Mouse (Mus musculus) lung, embryonic 14.5 days (tissue): Measurements from ENCODE around the gene Zfp59. TPM values are rescaled to one million over a fixed set of nuclear protein-coding genes. Genes with fewer than 3 reads are reported as not detected.
"Not testable (repeated sequence)": the region's sequence is repeated elsewhere in the genome, so short reads cannot be mapped to it uniquely, and the experiment has no call there.

Experiments
- ATAC-seq: fragments of 200-750 bp; cut with Nextera tagmentation; 2 replicates; pipeline ENCODE4 v1.8.0; 2017; ENCODE audit warnings: mild to moderate bottlenecking, moderate TSS enrichment, moderate library complexity; ENCODE audit not compliant: insufficient read depth
- DNase-seq: peaks from one replicate; pipeline ENCODE4 v3.0.0-alpha.2; 2015
- H3K27ac ChIP-seq: fragments of 300-500 bp; sonication (generic); 2 replicates; pipeline ENCODE4 v1.5.1; 2014; ENCODE audit warnings: low read depth, mild to moderate bottlenecking, moderate library complexity
- H3K27me3 ChIP-seq: fragments of 300-500 bp; sonication (generic); 2 replicates; pipeline ENCODE4 v1.6.1; 2014; ENCODE audit warnings: low read length, control low read depth; ENCODE audit not compliant: insufficient read depth
- H3K36me3 ChIP-seq: fragments of 300-500 bp; sonication (generic); 2 replicates; pipeline ENCODE4 v1.6.1; 2014; ENCODE audit warnings: control low read depth; ENCODE audit not compliant: insufficient read depth
- H3K4me1 ChIP-seq: fragments of 300-500 bp; sonication (generic); 2 replicates; pipeline ENCODE4 v1.6.1; 2014; ENCODE audit warnings: antibody characterized with exemption, control low read depth; ENCODE audit not compliant: insufficient read depth
- H3K4me2 ChIP-seq: fragments of 300-500 bp; sonication (generic); 2 replicates; pipeline ENCODE4 v1.6.1; 2014; ENCODE audit warnings: mild to moderate bottlenecking
- H3K4me3 ChIP-seq: fragments of 300-500 bp; sonication (generic); 2 replicates; pipeline ENCODE4 v1.5.1; 2014; ENCODE audit warnings: low read depth, low read length
- H3K9ac ChIP-seq: fragments of 300-500 bp; sonication (generic); 2 replicates; pipeline ENCODE4 v1.6.1; 2014
- H3K9me3 ChIP-seq: fragments of 300-500 bp; sonication (generic); 2 replicates; pipeline ENCODE4 v1.6.1; 2016; ENCODE audit warnings: low read depth, low read length, control low read depth
- CTCF ChIP-seq: IDR thresholded peaks from 2 replicates; pipeline ENCODE4 v1.5.1; 2016; ENCODE audit warnings: antibody characterized with exemption, low read depth
- WGBS: fragments of 180-500 bp; shearing (Covaris S2); extraction: QIAGEN DNeasy Blood & Tissue Kit; methylation state at CpG from one replicate; pipeline ENCODE4 v1.1.7; 2014; 5-methylcytosine and 5-hydroxymethylcytosine counted together
- polyA plus RNA-seq: library from polyadenylated mRNA; unstranded; fragments of >200 nt; fragmentation: Nextera tagmentation; extraction: Ambion mirVana; gene quantifications from 2 replicates; pipeline ENCODE4 v1.2.1, GENCODE M21; 2014

Zfp59 gene
- polyA plus RNA-seq, 1 experiment from 2014 or later: 10.2 TPM

DNA sequence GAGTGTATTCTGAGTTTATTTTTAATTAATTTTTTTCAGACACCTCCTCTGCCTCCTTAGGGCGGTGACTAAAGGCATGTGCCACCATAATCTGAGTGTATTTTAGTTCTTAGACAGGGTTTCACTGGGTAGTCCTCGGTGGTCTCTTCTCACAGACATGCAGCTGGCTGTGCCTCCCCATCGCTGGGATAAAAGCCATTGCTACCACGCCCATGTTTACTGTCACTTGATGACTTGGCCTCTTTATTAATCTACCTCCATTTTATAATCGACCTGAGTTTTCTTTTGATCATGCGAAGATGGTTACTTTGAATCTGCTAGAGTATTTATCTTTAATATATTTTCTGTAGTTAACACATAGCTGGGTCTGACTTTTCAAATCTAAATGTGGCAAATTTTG is 511 bp upstream of the Zfp59 start:
- Histone ChIP-seq H3K9me3 (no peaks in the 10 kb centered on the region), H3K27me3 (no peaks in the 10 kb centered on the region), H3K4me1 (no peaks in the 10 kb centered on the region), H3K4me2 (peak overlapping the region; percentile 69), H3K4me3 (peak overlapping the region; percentile 44), H3K9ac (peak overlapping the region; percentile 53), H3K36me3 (no peaks in the 10 kb centered on the region), H3K27ac (peak overlapping the region; percentile 51; the same call in 1 of the 2 replicates)
- ATAC-seq: no peak
- peak; percentile 41 for DNase-seq
- no peak for TF ChIP-seq CTCF
- whole genome bisulfite sequencing: 23% methylated on average over 6 of the region's 6 CpGs

DNA sequence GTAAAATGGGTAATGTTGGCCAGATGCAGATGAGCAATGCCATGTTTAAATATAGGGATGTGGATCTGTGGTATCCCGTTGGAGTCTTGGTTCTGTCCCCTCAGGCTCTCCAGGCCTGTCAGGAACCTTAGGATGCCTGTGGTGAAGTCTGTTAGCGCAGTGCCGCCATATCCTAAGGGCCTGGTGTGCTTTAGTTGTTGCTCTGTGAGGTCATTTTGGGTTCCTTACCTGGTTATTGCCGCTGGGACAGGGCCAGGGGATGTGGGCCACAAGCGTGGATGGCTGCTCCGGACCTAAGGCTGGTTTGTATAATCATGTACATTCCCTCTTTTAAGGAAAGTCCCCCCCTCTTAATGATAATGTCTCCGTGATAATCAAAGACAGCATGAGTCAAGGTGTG is 1.2 kb downstream of the Zfp59 start:
- H3K4me2 ChIP-seq: peak overlapping the region; percentile 69
- 90% methylated on average over 7 of the region's 7 CpGs for WGBS

DNA sequence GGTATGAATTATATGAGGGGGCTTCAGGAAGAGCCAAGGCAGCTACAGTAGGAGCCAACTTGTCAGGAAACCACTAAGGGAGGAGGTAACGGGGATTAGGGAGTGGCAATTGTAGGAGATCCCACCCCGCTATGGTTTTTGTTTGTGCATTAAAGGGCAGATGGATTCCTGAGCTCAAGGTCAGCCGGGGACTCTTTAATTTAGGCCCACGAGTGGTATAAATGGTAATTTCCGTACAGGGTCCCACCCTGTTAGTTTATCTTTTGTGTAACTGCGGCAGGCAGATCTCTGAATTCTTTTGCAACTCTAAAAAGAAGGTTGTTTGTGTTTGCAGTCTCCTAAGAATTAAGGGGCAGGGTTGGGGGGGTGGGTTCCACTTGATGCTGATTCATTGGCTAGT is 1.7 kb downstream of the Zfp59 start:
- WGBS: 82% methylated on average over 6 of the region's 6 CpGs
- Histone ChIP-seq H3K27me3 (no peaks in the 10 kb centered on the region), H3K9me3 (no peaks in the 10 kb centered on the region), H3K4me1 (no peaks in the 10 kb centered on the region), H3K4me3 (no peak overlapping the region), H3K9ac (no peak overlapping the region), H3K27ac (no peak overlapping the region), H3K4me2 (no peak overlapping the region), H3K36me3 (peaks cover 7% of the 10 kb centered on the region)
- DNase-seq (no peak), ATAC-seq (no peak)
- TF ChIP-seq CTCF: no peak

More for the DNA sequence above, 1.2 kb downstream of the Zfp59 start:
- DNase-seq (no peak), ATAC-seq (no peak)
- no peak overlapping the region for H3K27ac ChIP-seq
- TF ChIP-seq CTCF: no peak
- no peak overlapping the region for H3K4me3 ChIP-seq
- no peaks in the 10 kb centered on the region for H3K27me3 ChIP-seq
- H3K9ac ChIP-seq: no peak overlapping the region
- no peaks in the 10 kb centered on the region for H3K4me1 ChIP-seq
- peaks cover 2% of the 10 kb centered on the region; the same call in 1 of the 2 replicates for H3K36me3 ChIP-seq
- H3K9me3 ChIP-seq: no peaks in the 10 kb centered on the region

DNA sequence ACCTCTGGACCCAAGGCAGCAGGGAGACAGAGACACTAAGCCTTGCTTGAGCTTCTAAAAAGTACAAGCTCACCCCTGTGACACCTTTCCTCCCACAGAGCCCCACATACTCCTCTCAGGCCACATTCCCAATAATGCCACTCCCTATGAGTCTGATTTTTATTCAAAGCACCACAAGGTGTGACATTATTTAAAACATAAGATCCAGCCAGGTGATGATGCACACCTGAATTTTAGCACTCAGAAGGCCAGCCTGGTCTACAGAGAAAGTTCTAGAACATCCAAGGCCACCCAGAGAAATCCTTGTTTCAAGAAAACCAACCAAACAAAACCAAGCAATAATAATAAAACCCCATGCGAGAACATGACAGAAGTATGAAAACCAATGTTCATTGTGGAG is 18.8 kb downstream of the Zfp59 start, which contains the start of gene Zfp607a:
TSS of gene Zfp607a (plus strand) at position 301 of the 400 bp plus-strand sequence.
- H3K4me1 ChIP-seq: peaks cover 6% of the 10 kb centered on the region
- H3K36me3 ChIP-seq: peaks cover 13% of the 10 kb centered on the region
- no peak within 1 kb of the TSS for H3K9ac ChIP-seq
- 96% methylated on average over 1 of the region's 1 CpGs for WGBS
- H3K4me3 ChIP-seq: no peak within 1 kb of the TSS
- H3K27ac ChIP-seq: no peak within 1 kb of the TSS
- no peak for ATAC-seq
- TF ChIP-seq CTCF: no peak
- H3K9me3 ChIP-seq: no peaks in the 10 kb centered on the region
- H3K4me2 ChIP-seq: no peak within 1 kb of the TSS
- no peaks in the 10 kb centered on the region for H3K27me3 ChIP-seq
- no peak for DNase-seq

DNA sequence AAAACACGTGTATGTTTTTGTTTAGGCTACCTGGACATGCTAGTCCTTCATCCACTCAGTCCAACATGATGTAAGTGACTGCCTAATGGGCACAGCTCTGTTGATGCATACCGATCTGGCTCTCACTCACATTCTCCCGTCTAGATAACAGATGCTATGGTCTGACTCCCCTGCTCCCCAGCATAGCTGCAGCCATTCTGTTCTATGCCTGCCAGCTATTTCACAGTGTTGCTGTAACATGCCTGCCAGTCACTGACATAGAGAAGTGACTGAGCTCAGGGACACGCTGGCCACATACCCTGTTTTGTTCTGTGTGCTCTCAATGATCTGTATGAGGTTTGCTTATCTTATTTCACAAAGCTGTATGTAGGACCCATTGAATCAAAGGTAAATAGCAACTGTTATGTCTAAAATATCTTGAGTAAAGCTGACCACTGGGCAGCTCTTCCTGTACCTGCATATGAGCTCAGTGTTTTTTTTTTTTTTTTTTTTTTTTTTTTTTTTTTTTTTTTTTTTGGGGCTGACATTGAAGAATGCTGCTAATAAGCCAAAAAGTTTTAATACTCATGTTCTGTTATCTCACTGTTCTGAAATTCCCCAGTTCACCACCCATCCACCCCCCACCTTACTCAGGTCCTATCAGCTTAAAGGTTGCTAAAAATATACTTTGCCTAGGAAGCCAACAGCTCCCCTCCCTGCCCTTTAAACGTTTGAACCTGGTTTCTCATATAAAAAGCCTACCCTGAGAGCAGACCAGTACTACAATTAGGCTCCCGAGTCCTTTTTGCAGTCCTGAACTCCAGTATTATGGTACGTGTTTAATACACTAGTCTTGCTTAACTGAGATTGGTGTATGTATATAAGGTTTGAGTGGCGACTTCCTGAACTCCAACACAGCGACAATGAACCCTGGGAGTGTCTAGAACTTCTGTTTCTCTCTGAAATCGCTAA is 21.2 kb downstream of the Zfp59 start:
- Histone ChIP-seq H3K36me3 (peaks cover 10% of the 10 kb centered on the region), H3K9me3 (no peaks in the 10 kb centered on the region), H3K27ac (peak overlapping the region; percentile 90), H3K9ac (peak overlapping the region; percentile 69), H3K4me3 (peak overlapping the region; percentile 54), H3K27me3 (no peaks in the 10 kb centered on the region), H3K4me1 (peaks cover 6% of the 10 kb centered on the region), H3K4me2 (peak overlapping the region; percentile 75)
- DNase-seq (peak; percentile 3), ATAC-seq (peak; percentile 40; the same call in 1 of the 2 replicates)
- no peak for TF ChIP-seq CTCF
- 21% methylated on average over 10 of the region's 10 CpGs for WGBS

DNA sequence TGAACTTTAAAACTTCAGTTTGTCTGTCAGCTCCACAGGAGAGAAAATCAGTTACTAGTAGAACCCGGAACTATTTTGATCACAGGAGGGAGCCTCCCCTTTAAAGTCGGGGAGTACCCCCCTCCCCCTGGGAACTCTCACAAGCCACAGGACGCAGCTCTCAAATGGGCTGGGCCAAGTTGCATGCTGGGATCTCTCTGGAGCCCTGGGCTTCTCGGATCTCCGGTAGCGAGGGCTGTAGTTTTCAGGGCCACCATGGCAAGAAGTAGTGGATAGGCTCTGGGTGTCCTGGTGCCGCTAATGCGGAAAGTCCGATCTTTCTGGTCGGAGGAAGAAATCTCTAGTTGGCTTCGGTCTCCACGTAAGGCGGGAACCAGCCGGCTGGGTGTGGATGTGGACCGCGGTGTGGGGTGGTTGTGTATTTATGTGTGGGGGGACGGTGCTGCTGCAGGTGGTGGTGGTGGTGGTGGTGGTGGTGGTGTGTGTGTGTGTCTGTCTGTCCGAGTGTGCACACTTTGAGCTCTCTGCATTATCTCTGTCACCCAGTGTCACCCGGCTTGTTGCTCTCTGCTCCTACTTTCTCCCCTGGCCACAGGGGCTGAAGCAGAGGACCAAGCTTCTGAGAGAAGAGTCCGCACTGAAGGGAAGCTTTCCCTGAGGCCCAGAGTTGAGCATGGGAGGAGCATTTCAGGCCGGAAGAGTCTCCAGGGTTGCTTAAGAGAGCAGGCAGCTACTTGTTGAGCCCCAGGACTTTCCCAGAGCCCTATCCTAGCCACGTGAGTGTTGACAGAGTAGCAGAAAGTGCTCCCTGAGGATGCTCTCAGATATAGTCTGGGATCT is 22.2 kb downstream of the Zfp59 start:
- TF ChIP-seq CTCF: no peak
- ATAC-seq (peak; percentile 96), DNase-seq (peak; percentile 89)
- no peaks in the 10 kb centered on the region for H3K27me3 ChIP-seq
- peak overlapping the region; percentile 75 for H3K4me2 ChIP-seq
- peak overlapping the region; percentile 90 for H3K27ac ChIP-seq
- peaks cover 15% of the 10 kb centered on the region for H3K36me3 ChIP-seq
- under 1% methylated on average over 22 of the region's 22 CpGs for WGBS
- no peaks in the 10 kb centered on the region for H3K9me3 ChIP-seq
- H3K4me1 ChIP-seq: peaks cover 6% of the 10 kb centered on the region
- peak overlapping the region; percentile 54 for H3K4me3 ChIP-seq
- H3K9ac ChIP-seq: peak overlapping the region; percentile 69

DNA sequence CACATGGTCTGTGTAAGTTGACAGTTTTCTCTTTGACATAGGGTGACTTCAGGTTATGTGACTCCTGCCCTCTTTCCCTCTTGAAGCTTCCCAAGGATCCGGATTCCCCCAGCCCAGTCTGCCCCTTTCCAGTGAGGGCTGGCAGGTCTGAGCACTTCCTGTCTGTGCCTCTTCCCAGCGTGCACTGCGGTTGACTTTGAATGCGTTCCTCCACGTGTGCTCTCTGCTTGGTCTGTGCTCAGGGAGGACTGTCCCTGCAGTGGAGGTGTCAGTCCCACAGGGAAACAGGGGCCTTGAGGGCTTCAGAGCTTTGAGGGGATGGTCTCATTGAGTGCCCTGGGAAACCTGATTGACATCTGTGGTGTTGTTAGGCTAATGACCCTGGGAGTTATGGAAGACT is 24.2 kb downstream of the Zfp59 start:
- 75% methylated on average over 5 of the region's 5 CpGs for WGBS
- not testable (repeated sequence) for H3K4me1 ChIP-seq, H3K4me3 ChIP-seq, H3K9ac ChIP-seq, H3K4me2 ChIP-seq, ATAC-seq, DNase-seq, H3K9me3 ChIP-seq, H3K27ac ChIP-seq, H3K27me3 ChIP-seq
- peaks cover 28% of the 10 kb centered on the region for H3K36me3 ChIP-seq
